Mouse (Mus musculus) thymus, postnatal 10 days (tissue): ENCODE measurements around the gene Onecut1.

Experiments
- DNase-seq, 2 experiments: peaks; one replicate each; pipeline ENCODE4 v3.0.0; 2021; ENCODE audit warnings: low spot score in 2 of 2

Onecut1 gene

GRCm38 (mm10) chr9:74911430-74911829 lies 49.7 kb downstream of the Onecut1 start:
- DNase-seq: no peak

GRCm38 (mm10) chr9:74911919-74912318 lies 50.2 kb downstream of the Onecut1 start:
- DNase-seq: no peak

- DNase-seq: no peak
These were observed 51.1 kb downstream of the Onecut1 start for GRCm38 (mm10) chr9:74912619-74913376.

- no peak for DNase-seq
These were observed 53.9 kb downstream of the Onecut1 start for GRCm38 (mm10) chr9:74915611-74916010.

GRCm38 (mm10) chr9:74920450-74920849 lies 58.7 kb downstream of the Onecut1 start:
- no peak for DNase-seq

- DNase-seq: no peak
These were observed 59.7 kb downstream of the Onecut1 start for GRCm38 (mm10) chr9:74921422-74921821.

- DNase-seq: no peak
These were observed 61.2 kb downstream of the Onecut1 start for GRCm38 (mm10) chr9:74922884-74923283.

- no peak for DNase-seq
These were observed 61.7 kb downstream of the Onecut1 start for GRCm38 (mm10) chr9:74923291-74923977.

- no peak for DNase-seq
These were observed 63.6 kb downstream of the Onecut1 start for GRCm38 (mm10) chr9:74925220-74925769.

- no peak for DNase-seq
These were observed 68.3 kb downstream of the Onecut1 start for GRCm38 (mm10) chr9:74929981-74930423.

- DNase-seq: no peak
These were observed 68.9 kb downstream of the Onecut1 start for GRCm38 (mm10) chr9:74930653-74931052.

GRCm38 (mm10) chr9:74935289-74935688 lies 73.6 kb downstream of the Onecut1 start:
- no peak for DNase-seq

- no peak for DNase-seq
These were observed 76.0 kb downstream of the Onecut1 start for GRCm38 (mm10) chr9:74937761-74938160.

GRCm38 (mm10) chr9:74938670-74939534 lies 77.2 kb downstream of the Onecut1 start:
- no peak for DNase-seq
